ENCODE assay signal across 12 mouse cellular contexts in genomic region chr6:113480555-113481373, GRCm38 (mm10). TPM values are rescaled to one million over a fixed set of nuclear protein-coding genes. Genes with fewer than 3 reads are reported as not detected.
DNase-seq lines count a peak whose midpoint lies in the region; ATAC-seq and TF ChIP-seq lines count a peak whose summit lies in the region.
"Had no signal": no experiment of that assay in that cellular context is flagged by ENCODE, and none has a peak within 500 bp of the region (broad histone marks: within the 10 kb centered on the region; RNA-seq: fewer than 3 reads in every experiment).

No protein-coding gene starts in this region.

- no peaks in the 10 kb centered on the region for H3K36me3 ChIP-seq in heart, embryonic 10.5 days
- 0 out of 2 replicates have a peak, but pooled peaks cover 2% of the 10 kb centered on the region for H3K36me3 ChIP-seq in heart, embryonic 14.5 days (ENCODE audit: control insufficient read depth, insufficient read depth, low read length)
- H3K36me3 ChIP-seq in lung, embryonic 14.5 days (ENCODE audit: insufficient read depth), result no peaks in the 10 kb centered on the region
- H3K36me3 ChIP-seq: liver, embryonic 13.5 days had no signal

- no peak overlapping the region for H3K9ac ChIP-seq in heart, embryonic 14.5 days (ENCODE audit: low read length)
- no peak overlapping the region for H3K9ac ChIP-seq in lung, embryonic 14.5 days
- H3K9ac ChIP-seq: liver, embryonic 13.5 days had no signal

- H3K4me2 ChIP-seq in heart, embryonic 14.5 days (ENCODE audit: low read length), result no peak overlapping the region
- no peak overlapping the region for H3K4me2 ChIP-seq in lung, embryonic 14.5 days

- no peaks in the 10 kb centered on the region for H3K9me3 ChIP-seq in heart, embryonic 10.5 days
- H3K9me3 ChIP-seq in heart, embryonic 14.5 days (ENCODE audit: control insufficient read depth, low read length), result no peaks in the 10 kb centered on the region
- H3K9me3 ChIP-seq in lung, embryonic 14.5 days (ENCODE audit: low read depth, low read length), result no peaks in the 10 kb centered on the region
- H3K9me3 ChIP-seq: liver, embryonic 13.5 days had no signal

- no peak for ATAC-seq in heart, embryonic 14.5 days (ENCODE audit: insufficient number of reproducible peaks, insufficient read depth, low FRiP score, low read depth)
- no peak for ATAC-seq in lung, embryonic 14.5 days (ENCODE audit: insufficient read depth)
- ATAC-seq: forebrain, postnatal 0 days had no signal

- no peak overlapping the region for H3K4me3 ChIP-seq in heart, embryonic 10.5 days
- H3K4me3 ChIP-seq in heart, embryonic 14.5 days (ENCODE audit: control insufficient read depth in 1 of 2, insufficient read depth in 1 of 2, low read depth in 1 of 2, low read length in 2 of 2), result no peak overlapping the region
- H3K4me3 ChIP-seq in lung, embryonic 14.5 days (ENCODE audit: low read depth, low read length), result no peak overlapping the region

- no peak overlapping the region for H3K27ac ChIP-seq in heart, embryonic 10.5 days
- peak overlapping the region; percentile 33 to 61; a peak in 3 of 4 replicates for H3K27ac ChIP-seq in heart, embryonic 14.5 days (replicated peaks in 1 of 2; ENCODE audit: control insufficient read depth in 1 of 2, insufficient read depth in 1 of 2, low read depth in 2 of 2, low read length in 2 of 2)
- H3K27ac ChIP-seq in lung, embryonic 14.5 days (ENCODE audit: low read depth), result no peak overlapping the region
- H3K27ac ChIP-seq: liver, embryonic 13.5 days had no signal

- 56% methylated on average over 18 of the region's 18 CpGs for WGBS in heart, embryonic 10.5 days
- 45% methylated on average over 18 of the region's 18 CpGs for WGBS in heart, embryonic 14.5 days
- 50% methylated on average over 18 of the region's 18 CpGs for WGBS in lung, embryonic 14.5 days

- DNase-seq in heart, adult 18-20 months, result peak; percentile 25 to 39
- no peak for DNase-seq in heart, embryonic 10.5 days (ENCODE audit: low spot score)
- peak; percentile 95 for DNase-seq in Muller cell, postnatal 12 days (ENCODE audit: inconsistent ontology term)
- DNase-seq in lung, embryonic 14.5 days, result peak; percentile 36
- no peak for DNase-seq in embryo, embryonic 11 days
- no peak for DNase-seq in gastrocnemius, postnatal 10 days
- DNase-seq in cerebellum, postnatal 36 days, result no peak
- DNase-seq: forebrain, postnatal 0 days; liver, embryonic 13.5 days; right cerebral cortex, postnatal 25 days; thymus, adult 2 months had no signal

- peaks cover 61% of the 10 kb centered on the region for H3K27me3 ChIP-seq in heart, embryonic 10.5 days (ENCODE audit: insufficient read depth, poor library complexity, severe bottlenecking)
- peaks cover 12% of the 10 kb centered on the region; the same call in 1 of the 2 replicates for H3K27me3 ChIP-seq in heart, embryonic 14.5 days (ENCODE audit: control insufficient read depth, insufficient read depth, low read length)
- H3K27me3 ChIP-seq in lung, embryonic 14.5 days (ENCODE audit: insufficient read depth, low read length), result peaks cover 22% of the 10 kb centered on the region

- TF ChIP-seq CTCF in lung, embryonic 14.5 days (IDR thresholded peaks at IDR 0.05; ENCODE audit: low read depth), result no peak

- peaks cover 29% of the 10 kb centered on the region for H3K4me1 ChIP-seq in heart, embryonic 10.5 days
- peaks cover 16 to 27% of the 10 kb centered on the region in 2 experiments for H3K4me1 ChIP-seq in heart, embryonic 14.5 days (ENCODE audit: control insufficient read depth in 2 of 2, insufficient read depth in 2 of 2, low read length in 2 of 2)
- H3K4me1 ChIP-seq in lung, embryonic 14.5 days (ENCODE audit: insufficient read depth), result no peaks in the 10 kb centered on the region

RNA-seq across cellular contexts. Expression of gene Creld1, which starts 2.3 kb away (rescaled TPM):
- 10 to 100 TPM; 47.6 to 55.7 TPM for total RNA-seq in heart, adult 18-20 months (2021)
- polyA plus RNA-seq in heart, embryonic 10.5 days (2016; fragmentation: Nextera tagmentation; extraction: Ambion mirVana), result 42.1 and 57.8 TPM in 2 replicates
- polyA plus RNA-seq in heart, embryonic 14.5 days (2014; fragmentation: Nextera tagmentation; extraction: Ambion mirVana), result 30.7 and 32.6 TPM in 2 replicates
- polyA plus RNA-seq in lung, embryonic 14.5 days (2014; fragmentation: Nextera tagmentation; extraction: Ambion mirVana), result 20.7 and 27.0 TPM in 2 replicates
- 10 to 100 TPM; 33.8 to 39.8 TPM for total RNA-seq in gastrocnemius, postnatal 10 days (2021)

RNA-seq across cellular contexts. Expression of gene Il17rc, which starts 9.5 kb away (rescaled TPM):
- total RNA-seq in heart, adult 18-20 months (2021), result 1 to 10 TPM; 6.3 to 7.2 TPM
- polyA plus RNA-seq in heart, embryonic 10.5 days (2016; fragmentation: Nextera tagmentation; extraction: Ambion mirVana), result 4.3 and 4.5 TPM in 2 replicates
- 5.6 and 9.5 TPM in 2 replicates for polyA plus RNA-seq in heart, embryonic 14.5 days (2014; fragmentation: Nextera tagmentation; extraction: Ambion mirVana)
- polyA plus RNA-seq in lung, embryonic 14.5 days (2014; fragmentation: Nextera tagmentation; extraction: Ambion mirVana), result 7.7 and 9.1 TPM in 2 replicates
- 1 to 10 TPM; 5.9 to 9.1 TPM for total RNA-seq in gastrocnemius, postnatal 10 days (2021)

RNA-seq across cellular contexts. Expression of gene Prrt3, which starts 21.0 kb away (rescaled TPM):
- total RNA-seq in heart, adult 18-20 months (2021), result not detected
- polyA plus RNA-seq in heart, embryonic 10.5 days (2016; fragmentation: Nextera tagmentation; extraction: Ambion mirVana), result 0.32 and 0.41 TPM in 2 replicates
- 0.13 and 0.27 TPM in 2 replicates for polyA plus RNA-seq in heart, embryonic 14.5 days (2014; fragmentation: Nextera tagmentation; extraction: Ambion mirVana)
- 0.05 and 0.16 TPM in 2 replicates for polyA plus RNA-seq in lung, embryonic 14.5 days (2014; fragmentation: Nextera tagmentation; extraction: Ambion mirVana)
- under 1 TPM; 0.20 to 0.23 TPM for total RNA-seq in gastrocnemius, postnatal 10 days (2021)

RNA-seq across cellular contexts. Expression of gene Il17re, which starts 22.5 kb away (rescaled TPM):
- 1 to 10 TPM in 1 of 2 experiments, under 1 TPM in 1; 0.69 to 1.2 TPM for total RNA-seq in heart, adult 18-20 months (2021)
- 1.9 and 3.6 TPM in 2 replicates for polyA plus RNA-seq in heart, embryonic 10.5 days (2016; fragmentation: Nextera tagmentation; extraction: Ambion mirVana)
- polyA plus RNA-seq in heart, embryonic 14.5 days (2014; fragmentation: Nextera tagmentation; extraction: Ambion mirVana), result 0.99 and 1.4 TPM in 2 replicates
- 12.0 and 12.2 TPM in 2 replicates for polyA plus RNA-seq in lung, embryonic 14.5 days (2014; fragmentation: Nextera tagmentation; extraction: Ambion mirVana)
- total RNA-seq in gastrocnemius, postnatal 10 days (2021), result under 1 TPM; 0.45 to 0.61 TPM
- total RNA-seq: forebrain, postnatal 0 days had no signal

RNA-seq across cellular contexts. Expression of gene Jagn1, which starts 38.4 kb away (rescaled TPM):
- total RNA-seq in heart, adult 18-20 months (2021), result 10 to 100 TPM; 20.8 to 22.8 TPM
- 79.5 and 89.1 TPM in 2 replicates for polyA plus RNA-seq in heart, embryonic 10.5 days (2016; fragmentation: Nextera tagmentation; extraction: Ambion mirVana)
- 54.2 and 57.5 TPM in 2 replicates for polyA plus RNA-seq in heart, embryonic 14.5 days (2014; fragmentation: Nextera tagmentation; extraction: Ambion mirVana)
- polyA plus RNA-seq in lung, embryonic 14.5 days (2014; fragmentation: Nextera tagmentation; extraction: Ambion mirVana), result 70.0 and 76.4 TPM in 2 replicates
- 10 to 100 TPM; 27.9 to 32.7 TPM for total RNA-seq in gastrocnemius, postnatal 10 days (2021)

Comparison
In these comparisons a context has a peak if more than half of its experiments do, and no peak if none do; other contexts are left out.
1. DNase-seq: peak in heart, adult 18-20 months (2 of 2), Muller cell, postnatal 12 days (single experiment) and lung, embryonic 14.5 days (single experiment); none in heart, embryonic 10.5 days (single experiment), embryo, embryonic 11 days (single experiment), gastrocnemius, postnatal 10 days (single experiment) and cerebellum, postnatal 36 days (0 of 2).
2. H3K27ac ChIP-seq: peak in heart, embryonic 14.5 days (2 of 2); none in heart, embryonic 10.5 days (single experiment) and lung, embryonic 14.5 days (single experiment).